ENCODE assay signal across 8 mouse cellular contexts in the genomic region with DNA sequence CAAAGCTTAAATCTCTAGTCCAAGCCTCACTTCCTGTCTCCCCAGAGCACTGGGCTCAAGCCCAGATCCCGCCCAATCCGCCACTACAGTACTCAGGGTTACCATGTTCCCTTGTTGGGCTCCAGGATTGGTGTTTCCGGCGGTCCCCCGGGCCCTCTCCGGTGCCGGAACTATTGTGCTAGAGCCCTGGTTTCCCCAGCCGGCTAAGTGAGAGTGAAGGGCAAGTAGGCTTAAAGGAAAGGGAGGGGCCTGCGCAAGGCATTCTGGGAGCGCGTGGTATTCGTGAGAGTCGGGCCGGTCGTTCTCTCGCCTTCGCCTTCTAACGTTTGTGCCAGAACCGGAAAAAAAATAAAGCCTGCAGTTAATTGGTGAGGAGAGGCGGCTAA. TPM values are rescaled to one million over a fixed set of nuclear protein-coding genes. Genes with fewer than 3 reads are reported as not detected.
DNase-seq lines count a peak whose midpoint lies in the region; ATAC-seq and TF ChIP-seq lines count a peak whose summit lies in the region.

A gene (minus strand): TSS at position 215 of the 386 bp plus-strand sequence.

- peak within 1 kb of the TSS; percentile 75 for H3K4me2 ChIP-seq in forebrain, embryonic 15.5 days (replicated peaks)

- no peaks in the 10 kb centered on the region for H3K9me3 ChIP-seq in ES-E14 (ENCODE audit: control insufficient read depth, insufficient read depth, low read depth, low read length)
- H3K9me3 ChIP-seq in forebrain, embryonic 15.5 days = no peaks in the 10 kb centered on the region

- ATAC-seq in forebrain, embryonic 15.5 days (replicated peaks) = peak; percentile 94
- peak; percentile 83 for ATAC-seq in neutrophil, adult 5-6 weeks (ENCODE audit: extremely low read depth, insufficient number of reproducible peaks, low FRiP score, poor library complexity, severe bottlenecking)

- peak within 1 kb of the TSS; percentile 96 for H3K9ac ChIP-seq in ES-E14 (ENCODE audit: insufficient read depth, low read depth, low read length, poor library complexity, severe bottlenecking)
- H3K9ac ChIP-seq in forebrain, embryonic 15.5 days (replicated peaks) = peak within 1 kb of the TSS; percentile 88

- H3K27me3 ChIP-seq in forebrain, embryonic 15.5 days = no peaks in the 10 kb centered on the region

- 0% methylated on average over 20 of the region's 20 CpGs for WGBS in forebrain, embryonic 15.5 days
- WGBS in lung, adult 2 months = under 1% methylated on average over 20 of the region's 20 CpGs

- peak; percentile 97 for DNase-seq in ES-E14 (ENCODE audit: low read depth, low spot score)
- DNase-seq in cerebellum, adult 11-12 months = peak; percentile 98
- peak; percentile 96 for DNase-seq in heart, postnatal 25 days (ENCODE audit: low spot score)
- peak; percentile 97 to 98 for DNase-seq in layer of hippocampus, adult 18-20 months (ENCODE audit: low spot score in 2 of 2)
- DNase-seq in lung, adult 2 months = peak; percentile 97
- DNase-seq in thymus, adult 18-20 months = peak; percentile 92 to 96

- peaks cover 27% of the 10 kb centered on the region for H3K36me3 ChIP-seq in ES-E14 (ENCODE audit: control insufficient read depth, insufficient read depth, low read length, poor library complexity, severe bottlenecking)
- peaks cover 29% of the 10 kb centered on the region for H3K36me3 ChIP-seq in forebrain, embryonic 15.5 days

- peak within 1 kb of the TSS; percentile 90 to 92 for H3K4me3 ChIP-seq in ES-E14 (ENCODE audit: insufficient read depth in 1 of 2, low read depth in 1 of 2, low read length in 2 of 2, poor library complexity in 1 of 2, severe bottlenecking in 1 of 2)
- H3K4me3 ChIP-seq in forebrain, embryonic 15.5 days = peak within 1 kb of the TSS; percentile 87
- peak within 1 kb of the TSS; percentile 86 for H3K4me3 ChIP-seq in lung, adult 2 months (replicated peaks; ENCODE audit: extremely low read depth, low read depth, low read length)

- in situ Hi-C loops in ES-E14 (cut with MboI; ENCODE audit: low sequenced_read_pairs in 2 of 2, unreplicated experiment in 2 of 2) = no loop called here

- no peak for TF ChIP-seq CTCF in lung, adult 2 months (IDR thresholded peaks at IDR 0.05; ENCODE audit: insufficient read depth, low read length)

- H3K4me1 ChIP-seq in ES-E14 (ENCODE audit: control insufficient read depth in 2 of 2, insufficient read depth in 2 of 2, low read length in 2 of 2, poor library complexity in 1 of 2) = peaks cover 2 to 7% of the 10 kb centered on the region in 2 experiments; a peak in 2 of 4 replicates
- peaks cover 39% of the 10 kb centered on the region for H3K4me1 ChIP-seq in forebrain, embryonic 15.5 days
- H3K4me1 ChIP-seq in lung, adult 2 months (ENCODE audit: control insufficient read depth, insufficient read depth, low read length) = peaks cover 17% of the 10 kb centered on the region

- peak within 1 kb of the TSS; percentile 82 for H3K27ac ChIP-seq in ES-E14 (ENCODE audit: insufficient read depth, low read depth, low read length, poor library complexity, severe bottlenecking)
- peak within 1 kb of the TSS; percentile 97 for H3K27ac ChIP-seq in forebrain, embryonic 15.5 days (replicated peaks)

- peak; percentile 82; the same call in 1 of the 2 replicates for TF ChIP-seq POLR2A in lung, adult 2 months (IDR thresholded peaks at IDR 0.05; ENCODE audit: borderline replicate concordance, extremely low read depth, low read depth, low read length)

- intact Hi-C loops in heart, postnatal 25 days (cut with DNase I) = no loop called here

TF ChIP-seq in ES-E14, 5 proteins besides CTCF, POLR2A, EP300 and RAD21:
- TF ChIP-seq CHD2 (IDR thresholded peaks at IDR 0.05; ENCODE audit: low read depth, low read length) = peak; percentile 67; the same call in 1 of the 2 replicates
- TF ChIP-seq HCFC1 (IDR thresholded peaks at IDR 0.05; ENCODE audit: borderline replicate concordance, insufficient read depth, low read length) = peak; percentile 90
- no peak for TF ChIP-seq ZNF384 (IDR thresholded peaks at IDR 0.05; ENCODE audit: low read depth, low read length)

RNA-seq across cellular contexts. Expression of the gene that starts here (rescaled TPM):
- total RNA-seq in ES-E14 (2012; rRNA removed) = 11.5 and 15.6 TPM in 2 replicates
- 20.1 and 20.2 TPM in 2 replicates for polyA plus RNA-seq in forebrain, embryonic 15.5 days (2015; fragmentation: Nextera tagmentation; extraction: Ambion mirVana)
- 10 to 100 TPM; 40.1 to 40.4 TPM for total RNA-seq in heart, postnatal 25 days (2021)
- total RNA-seq in layer of hippocampus, adult 18-20 months (2021) = 10 to 100 TPM; 12.8 TPM
- polyA plus RNA-seq in lung, adult 2 months (2012; rRNA removed) = 37.0 and 49.1 TPM in 2 replicates
- total RNA-seq in neutrophil, adult 5-6 weeks (2017) = 86.3 and 87.2 TPM in 2 replicates

Comparison
In these comparisons a context has a peak if more than half of its experiments do, and no peak if none do; other contexts are left out.
1. Peak in every context shown above with its lines: DNase-seq, ATAC-seq, H3K4me3 ChIP-seq and H3K27ac ChIP-seq.